Mouse (Mus musculus) left cerebral cortex, adult 2 months (tissue): ENCODE measurements at regions not wholly inside any gene's neighbourhood (a gene's known extent, or its start where the extent isn't known, plus 50 kb on each side); places are given as distances from the start of the nearest gene placed in this dataset.

ENCODE experiments used
- DNase-seq, 2 experiments: peaks; one replicate each; pipeline ENCODE4 v3.0.0; 2021 to 2022; ENCODE audit warnings: low spot score in 2 of 2, mixed read lengths in 1 of 2; ENCODE audit errors: extremely low spot score in 1 of 2
- H3K27ac ChIP-seq: fragments of 200-600 bp; 2 replicates; pipeline ENCODE4 v1.8.1; 2022
- H3K4me3 ChIP-seq: fragments of 200-600 bp; 2 replicates; pipeline ENCODE4 v1.8.1; 2022
- CTCF ChIP-seq: fragments of 200-600 bp; IDR thresholded peaks from 2 replicates; pipeline ENCODE4 v1.8.1; 2022; ENCODE audit warnings: antibody characterized with exemption, mild to moderate bottlenecking, moderate library complexity
- intact Hi-C: fragments of 180-260 bp; cut with DNase I; formaldehyde crosslinking; loops from one replicate; pipeline ENCODE4 v1.15.1; 2025

DNA sequence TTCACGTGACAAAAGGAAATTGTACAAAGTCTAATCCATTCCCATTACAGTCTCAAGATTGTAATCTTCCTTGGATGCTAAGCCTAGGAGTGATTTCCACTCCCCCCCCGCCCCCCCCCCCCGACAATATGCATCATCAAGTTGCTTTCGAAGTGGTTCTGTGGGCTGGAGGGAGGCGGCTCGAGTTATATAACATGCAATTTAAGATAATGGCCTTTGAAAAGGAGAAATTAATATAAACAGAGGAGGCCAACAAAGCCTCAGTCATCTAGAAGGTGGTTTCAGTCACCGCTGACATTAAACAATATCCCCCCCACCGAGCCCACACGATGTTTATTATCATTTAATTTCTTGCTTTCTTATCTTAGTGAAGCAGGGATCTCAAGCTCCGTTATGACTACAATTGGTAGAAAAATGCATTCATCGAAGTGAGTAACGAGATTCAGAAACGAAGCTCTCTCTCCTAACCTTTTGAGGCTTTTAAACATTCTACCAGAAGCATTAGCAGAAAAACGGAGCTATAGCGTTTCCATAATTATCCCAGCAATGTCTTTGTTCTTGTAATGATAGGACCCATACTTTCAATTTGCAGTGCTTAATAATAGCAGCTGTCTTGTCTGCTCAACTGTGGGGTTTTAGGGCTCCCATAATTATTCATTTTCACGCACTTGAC, 339.1 kb downstream of the Btg1 start:
- H3K4me3 ChIP-seq = peak overlapping the region; percentile 32

GRCm38 (mm10) chr10:96956449-96956834, 339.6 kb downstream of the Btg1 start:
- H3K27ac ChIP-seq = peak overlapping the region; percentile 67
- H3K4me3 ChIP-seq = peak overlapping the region; percentile 32
- TF ChIP-seq CTCF = no peak
- intact Hi-C loops = loop anchor here (10.0 kb wide), 1 partner anchor 342 kb away; the partner anchor contains the start of gene Btg1
- no peak for DNase-seq

More for the DNA sequence above, 339.1 kb downstream of the Btg1 start:
- intact Hi-C loops = loop anchor here (10.0 kb wide), 1 partner anchor 341 kb away; the partner anchor contains the start of gene Btg1
- no peak for TF ChIP-seq CTCF
- peak overlapping the region; percentile 67 for H3K27ac ChIP-seq
- peak in 1 of 2 experiments; percentile 14 for DNase-seq

DNA sequence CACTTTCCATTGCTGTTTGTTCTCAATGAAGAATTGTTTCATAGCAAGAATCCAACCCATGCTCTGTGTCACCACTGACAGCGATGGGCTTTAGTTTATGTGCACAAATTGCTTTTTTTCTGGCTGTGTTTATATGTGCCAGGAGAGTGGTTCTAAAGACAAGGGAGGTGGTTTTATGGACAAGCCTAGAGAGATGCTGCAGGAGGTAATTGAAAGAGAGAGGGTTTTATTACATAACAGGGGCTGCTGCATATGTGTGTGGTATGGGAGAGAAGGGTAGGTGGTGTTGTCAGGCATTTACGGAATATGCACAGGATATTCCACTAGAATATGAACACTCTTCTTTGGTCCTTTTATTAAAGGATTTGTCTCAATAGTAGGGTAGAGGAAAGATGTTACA, 340.2 kb downstream of the Btg1 start:
- Histone ChIP-seq H3K27ac (no peak overlapping the region), H3K4me3 (no peak overlapping the region)
- TF ChIP-seq CTCF = no peak
- DNase-seq = no peak
- intact Hi-C loops = loop anchor here (10.0 kb wide), 1 partner anchor 342 kb away; the partner anchor contains the start of gene Btg1

DNA sequence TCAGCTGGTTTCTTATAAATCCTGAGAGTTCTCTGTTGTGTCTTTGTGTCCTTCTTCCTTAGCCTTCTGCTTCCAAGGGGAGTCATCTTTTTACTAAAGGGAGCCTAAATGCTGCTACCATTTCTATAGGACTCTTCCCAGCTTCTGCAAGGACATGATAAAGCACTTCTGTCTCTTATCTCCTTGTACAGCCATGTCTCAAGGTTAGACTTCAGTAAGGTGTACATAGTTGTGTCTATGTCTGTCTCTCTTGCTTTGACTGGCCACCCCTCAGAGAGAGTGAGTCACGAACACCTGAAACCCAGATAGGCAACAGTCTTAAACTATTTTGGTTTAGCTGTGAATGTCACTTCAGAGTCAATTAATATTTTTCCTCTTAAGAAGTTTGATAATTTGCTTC, 353.0 kb downstream of the Btg1 start:
- no peak overlapping the region for H3K27ac ChIP-seq
- TF ChIP-seq CTCF = no peak
- DNase-seq = no peak
- no peak overlapping the region for H3K4me3 ChIP-seq
- intact Hi-C loops = no loop called here

- no peak for TF ChIP-seq CTCF
- Histone ChIP-seq H3K27ac (no peak overlapping the region), H3K4me3 (no peak overlapping the region)
- DNase-seq = no peak
- intact Hi-C loops = no loop called here
Observed at GRCm38 (mm10) chr10:96970737-96971136, 353.9 kb downstream of the Btg1 start.

GRCm38 (mm10) chr10:96971810-96972209, 355.0 kb downstream of the Btg1 start:
- no peak for DNase-seq
- Histone ChIP-seq H3K4me3 (no peak overlapping the region), H3K27ac (no peak overlapping the region)
- TF ChIP-seq CTCF = no peak
- intact Hi-C loops = no loop called here

GRCm38 (mm10) chr10:96974326-96974977, 357.6 kb downstream of the Btg1 start:
- intact Hi-C loops = no loop called here
- Histone ChIP-seq H3K4me3 (no peak overlapping the region), H3K27ac (no peak overlapping the region)
- DNase-seq = no peak
- no peak for TF ChIP-seq CTCF

GRCm38 (mm10) chr10:96976691-96977090, 359.9 kb downstream of the Btg1 start:
- intact Hi-C loops = no loop called here
- TF ChIP-seq CTCF = no peak
- DNase-seq = no peak
- Histone ChIP-seq H3K27ac (no peak overlapping the region), H3K4me3 (no peak overlapping the region)

- no peak for TF ChIP-seq CTCF
- DNase-seq = no peak
- intact Hi-C loops = no loop called here
- Histone ChIP-seq H3K4me3 (no peak overlapping the region), H3K27ac (no peak overlapping the region)
Observed at GRCm38 (mm10) chr10:96980494-96980831, 363.7 kb downstream of the Btg1 start.

- intact Hi-C loops = no loop called here
- no peak overlapping the region for H3K27ac ChIP-seq
- H3K4me3 ChIP-seq = no peak overlapping the region
- TF ChIP-seq CTCF = no peak
- DNase-seq = no peak
Observed at GRCm38 (mm10) chr10:96980832-96981515, 364.2 kb downstream of the Btg1 start.

GRCm38 (mm10) chr10:96981516-96981869, 364.7 kb downstream of the Btg1 start:
- no peak overlapping the region for H3K27ac ChIP-seq
- no peak for DNase-seq

GRCm38 (mm10) chr10:97000871-97001270, 384.1 kb downstream of the Btg1 start:
- no peak for DNase-seq
- no peak for TF ChIP-seq CTCF
- intact Hi-C loops = no loop called here
- no peak overlapping the region for H3K4me3 ChIP-seq
- H3K27ac ChIP-seq = no peak overlapping the region

More at GRCm38 (mm10) chr10:96981516-96981869, 364.7 kb downstream of the Btg1 start:
- H3K4me3 ChIP-seq = no peak overlapping the region
- intact Hi-C loops = no loop called here
- TF ChIP-seq CTCF = no peak

- Histone ChIP-seq H3K27ac (no peak overlapping the region), H3K4me3 (no peak overlapping the region)
- no peak for DNase-seq
- intact Hi-C loops = no loop called here
- TF ChIP-seq CTCF = no peak
Observed at GRCm38 (mm10) chr10:97008873-97009272, 392.1 kb downstream of the Btg1 start.
